8 mouse cellular contexts compared by ENCODE assay signal in the genomic region with DNA sequence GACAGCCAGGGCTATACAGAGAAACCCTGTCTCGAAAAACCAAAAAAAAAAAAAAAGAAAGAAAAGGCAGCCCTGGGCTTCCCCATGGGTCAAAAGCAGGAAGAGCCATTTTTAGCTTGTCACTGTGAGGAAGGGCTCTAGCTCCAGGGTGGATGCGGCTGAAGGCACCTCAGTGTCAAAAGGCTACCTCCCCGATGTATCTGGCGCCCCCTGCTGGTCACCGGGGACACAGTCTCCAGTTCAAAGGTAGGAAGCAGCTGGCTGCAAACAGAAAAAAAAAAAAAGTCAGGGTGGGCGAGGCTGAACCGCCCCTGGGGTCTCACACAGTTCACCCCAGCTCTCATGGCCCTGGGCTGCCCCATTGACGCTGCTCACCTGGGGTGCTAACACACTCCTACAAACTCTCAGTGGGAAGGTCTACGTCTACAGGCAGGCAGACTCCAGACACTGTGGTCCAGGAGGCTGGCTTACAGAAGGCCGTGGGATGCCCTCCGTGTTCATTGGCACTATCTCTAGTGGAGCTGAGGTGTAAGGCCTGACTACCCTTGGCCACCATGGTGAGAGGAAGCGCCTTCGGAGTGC. TPM values are rescaled to one million over a fixed set of nuclear protein-coding genes. Genes with fewer than 3 reads are reported as not detected.
DNase-seq lines count a peak whose midpoint lies in the region; ATAC-seq and TF ChIP-seq lines count a peak whose summit lies in the region.

No protein-coding gene starts in this region.

- 0 out of 2 replicates have a peak, but pooled peaks have one; percentile 25 for ATAC-seq in heart, embryonic 15.5 days (replicated peaks; ENCODE audit: insufficient number of reproducible peaks, insufficient read depth, low FRiP score, low read depth)
- peak; percentile 62 for ATAC-seq in lung, embryonic 14.5 days (ENCODE audit: insufficient read depth)

- H3K9ac ChIP-seq in heart, embryonic 15.5 days, result no peak overlapping the region
- no peak overlapping the region for H3K9ac ChIP-seq in lung, embryonic 14.5 days

- no peak overlapping the region for H3K27ac ChIP-seq in embryonic fibroblast, embryonic 13.5 days (ENCODE audit: insufficient read depth, low read length)
- H3K27ac ChIP-seq in heart, embryonic 15.5 days, result no peak overlapping the region
- H3K27ac ChIP-seq in lung, embryonic 14.5 days (ENCODE audit: low read depth), result no peak overlapping the region

- H3K4me3 ChIP-seq in embryonic fibroblast, embryonic 13.5 days (ENCODE audit: insufficient read depth, low read length), result no peak overlapping the region
- no peak overlapping the region for H3K4me3 ChIP-seq in heart, embryonic 15.5 days
- H3K4me3 ChIP-seq in lung, embryonic 14.5 days (ENCODE audit: low read depth, low read length), result no peak overlapping the region

- peak; percentile 75 to 80 for DNase-seq in CD8-positive naive resting alpha-beta T cell, adult 2 months (ENCODE audit: low read depth in 2 of 2, low spot score in 2 of 2)
- DNase-seq in adrenal gland, postnatal 4 days (ENCODE audit: low spot score in 2 of 2), result peak; percentile 66 to 78
- peak; percentile 92 to 93 for DNase-seq in kidney, postnatal 4 days
- DNase-seq in lung, embryonic 14.5 days, result peak; percentile 92
- DNase-seq in ovary, postnatal 36 days (ENCODE audit: low spot score), result peak; percentile 84
- DNase-seq in thymus, postnatal 10 days (ENCODE audit: low spot score in 2 of 2), result peak; percentile 80 to 95

- 29% methylated on average over 13 of the region's 13 CpGs for WGBS in heart, embryonic 15.5 days
- 31% methylated on average over 12 of the region's 13 CpGs for WGBS in lung, embryonic 14.5 days

- TF ChIP-seq POLR2A in embryonic fibroblast, embryonic 13.5 days (IDR thresholded peaks at IDR 0.05; ENCODE audit: low read depth, low read length), result no peak

- peak; percentile 84 for TF ChIP-seq CTCF in embryonic fibroblast, embryonic 13.5 days (IDR thresholded peaks at IDR 0.05; ENCODE audit: borderline replicate concordance, insufficient read depth, low read length)
- TF ChIP-seq CTCF in lung, embryonic 14.5 days (IDR thresholded peaks at IDR 0.05; ENCODE audit: low read depth), result peak; percentile 94

- H3K4me1 ChIP-seq in embryonic fibroblast, embryonic 13.5 days (ENCODE audit: control insufficient read depth, insufficient read depth, low read length), result no peaks in the 10 kb centered on the region
- peaks cover 4% of the 10 kb centered on the region; the same call in 1 of the 2 replicates for H3K4me1 ChIP-seq in heart, embryonic 15.5 days (replicated peaks)
- H3K4me1 ChIP-seq in lung, embryonic 14.5 days (ENCODE audit: insufficient read depth), result no peaks in the 10 kb centered on the region; the same call in 1 of the 2 replicates

- H3K9me3 ChIP-seq in heart, embryonic 15.5 days (replicated peaks), result no peaks in the 10 kb centered on the region
- no peaks in the 10 kb centered on the region for H3K9me3 ChIP-seq in lung, embryonic 14.5 days (ENCODE audit: low read depth, low read length)

- H3K4me2 ChIP-seq in heart, embryonic 15.5 days, result no peak overlapping the region
- no peak overlapping the region for H3K4me2 ChIP-seq in lung, embryonic 14.5 days

- no peaks in the 10 kb centered on the region for H3K36me3 ChIP-seq in heart, embryonic 15.5 days
- H3K36me3 ChIP-seq in lung, embryonic 14.5 days (ENCODE audit: insufficient read depth), result no peaks in the 10 kb centered on the region

- H3K27me3 ChIP-seq in heart, embryonic 15.5 days, result no peaks in the 10 kb centered on the region
- no peaks in the 10 kb centered on the region for H3K27me3 ChIP-seq in lung, embryonic 14.5 days (ENCODE audit: insufficient read depth, low read length)

RNA-seq across cellular contexts. Expression of a gene that starts 8.6 kb away (rescaled TPM):
- total RNA-seq in adrenal gland, postnatal 4 days (2021), result 10 to 100 TPM; 30.2 to 37.8 TPM
- 12.6 and 17.2 TPM in 2 replicates for polyA plus RNA-seq in embryonic fibroblast, embryonic 13.5 days (2011; ENCODE audit: insufficient read length, low read depth, missing spikeins)
- 15.3 and 21.8 TPM in 2 replicates for polyA plus RNA-seq in heart, embryonic 15.5 days (2015; fragmentation: Nextera tagmentation; extraction: Ambion mirVana)
- polyA plus RNA-seq in lung, embryonic 14.5 days (2014; fragmentation: Nextera tagmentation; extraction: Ambion mirVana), result 13.5 and 16.1 TPM in 2 replicates

RNA-seq across cellular contexts. Expression of a gene that starts 25.9 kb away (rescaled TPM):
- 100 to 1,000 TPM in 1 of 2 experiments, 10 to 100 TPM in 1; 98.2 to 106 TPM for total RNA-seq in adrenal gland, postnatal 4 days (2021)
- polyA plus RNA-seq in embryonic fibroblast, embryonic 13.5 days (2011; ENCODE audit: insufficient read length, low read depth, missing spikeins), result 102 and 125 TPM in 2 replicates
- 13.9 and 24.6 TPM in 2 replicates for polyA plus RNA-seq in heart, embryonic 15.5 days (2015; fragmentation: Nextera tagmentation; extraction: Ambion mirVana)
- 54.9 and 62.8 TPM in 2 replicates for polyA plus RNA-seq in lung, embryonic 14.5 days (2014; fragmentation: Nextera tagmentation; extraction: Ambion mirVana)
